Mouse (Mus musculus) cortical plate, adult 2 months (tissue): ENCODE measurements around the gene Hist1h2bf. TPM values are rescaled to one million over a fixed set of nuclear protein-coding genes. Genes with fewer than 3 reads are reported as not detected.
"Not testable (repeated sequence)": the region's sequence is repeated elsewhere in the genome, so short reads cannot be mapped to it uniquely, and the experiment has no call there.

Experiments used
- H3K27ac ChIP-seq: fragments of 200-500 bp; 2 replicates; pipeline ENCODE4 v1.5.1; 2012; ENCODE audit warnings: low read length, control low read depth, inconsistent platforms; ENCODE audit not compliant: insufficient read depth
- H3K4me1 ChIP-seq: fragments of 200-500 bp; 2 replicates; pipeline ENCODE4 v1.6.1; 2011; ENCODE audit warnings: low read length; ENCODE audit not compliant: control insufficient read depth, insufficient read depth
- H3K4me3 ChIP-seq: fragments of 200-500 bp; 2 replicates; pipeline ENCODE4 v1.5.1; 2011; ENCODE audit warnings: mild to moderate bottlenecking, low read length, control low read depth; ENCODE audit not compliant: insufficient read depth
- CTCF ChIP-seq: fragments of 200-500 bp; IDR thresholded peaks from 2 replicates; pipeline ENCODE4 v1.5.1; 2011; ENCODE audit warnings: mild to moderate bottlenecking, control low read depth, low read length; ENCODE audit not compliant: insufficient read depth; ENCODE audit errors: extremely low read depth
- POLR2A ChIP-seq: fragments of 200-500 bp; IDR thresholded peaks from 2 replicates; pipeline ENCODE4 v1.6.1; 2011; ENCODE audit warnings: mild to moderate bottlenecking, low read length, control low read depth; ENCODE audit not compliant: insufficient read depth; ENCODE audit errors: extremely low read depth
- polyA plus RNA-seq: library from polyadenylated mRNA; depleted of rRNA; stranded (reverse); fragments of >200 nt; gene quantifications from 2 replicates; pipeline ENCODE4 v1.2.3, GENCODE M21; 2012; rRNA removed

Gene Hist1h2bf
- 0.67 TPM in 1 of 2 replicates, not detected in the other for polyA plus RNA-seq

DNA sequence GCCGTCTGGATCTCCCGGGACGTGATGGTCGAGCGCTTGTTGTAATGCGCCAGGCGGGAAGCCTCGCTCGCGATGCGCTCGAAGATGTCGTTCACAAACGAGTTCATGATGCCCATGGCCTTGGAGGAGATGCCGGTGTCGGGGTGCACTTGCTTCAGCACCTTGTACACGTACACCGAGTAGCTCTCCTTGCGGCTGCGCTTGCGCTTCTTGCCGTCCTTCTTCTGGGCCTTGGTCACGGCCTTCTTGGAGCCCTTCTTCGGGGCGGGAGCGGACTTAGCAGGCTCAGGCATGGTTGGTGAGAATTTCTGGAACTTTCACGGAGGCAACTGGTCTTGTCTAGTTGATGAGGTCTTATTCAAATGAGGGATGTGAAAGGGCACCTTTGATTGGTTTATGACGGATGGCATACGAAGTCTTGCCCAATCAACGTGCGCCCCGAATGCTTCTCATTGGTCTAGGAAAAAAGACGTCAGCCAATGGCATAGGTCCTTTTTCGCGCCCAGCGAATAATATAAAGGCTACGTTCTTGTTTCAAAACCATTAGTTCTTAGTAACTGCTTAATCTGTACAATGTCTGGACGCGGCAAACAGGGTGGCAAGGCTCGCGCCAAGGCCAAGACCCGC is at the start of gene Hist1h2bf, which contains the start of gene Hist1h2ad:
Gene Hist1h2bf, minus strand, starts transcription at position 299 of the 627 bp plus-strand sequence.
Gene Hist1h2ad, plus strand, starts transcription at position 484 of the 627 bp plus-strand sequence.
- peak within 1 kb of the TSS; percentile 32 for H3K4me3 ChIP-seq
- not testable (repeated sequence) for H3K4me1 ChIP-seq
- peak within 1 kb of the TSS; percentile 95 for H3K27ac ChIP-seq

- Histone ChIP-seq H3K4me1 (peaks cover 2% of the 10 kb centered on the region), H3K4me3 (peak overlapping the region; percentile 54), H3K27ac (peak overlapping the region; percentile 83)
- no peak for TF ChIP-seq CTCF
- no peak for TF ChIP-seq POLR2A
Observed at GRCm38 (mm10) chr13:23622861-23623450, 49.0 kb upstream of the Hist1h2bf start.

DNA sequence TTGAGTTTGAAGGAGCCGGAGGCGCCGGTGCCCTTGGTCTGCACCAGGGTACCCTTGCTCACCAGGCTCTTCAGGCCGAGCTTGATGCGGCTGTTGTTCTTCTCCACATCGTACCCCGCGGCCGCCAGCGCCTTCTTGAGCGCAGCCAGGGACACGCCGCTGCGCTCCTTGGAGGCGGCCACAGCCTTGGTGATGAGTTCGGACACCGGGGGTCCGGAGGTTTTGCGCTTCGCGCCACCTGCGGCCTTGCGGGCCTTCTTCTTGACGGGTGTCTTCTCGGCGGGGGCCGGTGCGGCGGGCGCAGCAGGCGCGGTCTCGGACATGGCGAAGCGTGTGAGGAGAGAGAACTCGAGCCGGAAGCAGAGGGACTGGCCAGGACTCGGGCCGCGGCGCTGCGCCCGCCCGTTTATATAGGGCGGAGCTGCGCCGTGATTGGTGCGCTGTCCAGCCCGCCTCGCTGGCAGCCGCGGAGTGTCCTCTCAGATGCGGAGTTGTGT is 48.2 kb upstream of the Hist1h2bf start, which contains the start of gene Hist1h1e:
Gene Hist1h1e, minus strand, starts transcription at position 384 of the 497 bp plus-strand sequence.
- H3K4me3 ChIP-seq: peak within 1 kb of the TSS; percentile 54
- peak; percentile 98 for TF ChIP-seq POLR2A
- H3K4me1 ChIP-seq: not testable (repeated sequence)
- H3K27ac ChIP-seq: peak within 1 kb of the TSS; percentile 89

DNA sequence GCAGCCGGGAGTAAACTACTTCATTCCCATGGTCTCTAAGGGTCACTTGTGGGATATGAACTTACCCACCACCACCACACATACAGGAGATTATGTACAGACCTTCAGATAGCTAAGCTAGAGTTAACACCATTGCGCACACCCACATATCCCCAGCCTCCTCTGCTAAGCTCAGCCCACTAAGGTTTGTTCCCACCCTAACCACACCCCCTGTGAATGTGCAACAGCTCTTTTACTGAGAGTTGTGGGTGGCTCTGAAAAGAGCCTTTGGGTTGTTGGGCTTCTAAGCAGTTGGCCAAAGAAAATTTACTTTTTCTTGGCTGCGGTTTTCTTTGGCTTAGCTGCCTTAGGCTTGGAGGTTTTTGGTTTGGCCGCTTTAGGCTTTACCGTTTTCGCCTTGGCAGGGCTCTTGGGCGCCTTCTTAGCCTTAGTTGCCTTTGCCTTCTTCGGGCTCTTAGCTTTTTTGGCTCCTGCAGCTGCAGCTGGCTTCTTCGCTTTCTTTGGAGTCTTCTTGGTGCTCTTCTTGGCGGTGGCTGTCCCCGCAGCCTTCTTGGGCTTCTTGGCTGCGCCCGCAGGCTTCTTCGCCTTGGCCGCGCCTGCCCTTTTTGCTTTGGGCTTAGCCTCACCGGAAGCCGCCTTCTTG is 47.7 kb upstream of the Hist1h2bf start:
- peak overlapping the region; percentile 54 for H3K4me3 ChIP-seq
- no peak for TF ChIP-seq CTCF
- no peak for TF ChIP-seq POLR2A
- peaks cover 2% of the 10 kb centered on the region for H3K4me1 ChIP-seq
- H3K27ac ChIP-seq: peak overlapping the region; percentile 89

DNA sequence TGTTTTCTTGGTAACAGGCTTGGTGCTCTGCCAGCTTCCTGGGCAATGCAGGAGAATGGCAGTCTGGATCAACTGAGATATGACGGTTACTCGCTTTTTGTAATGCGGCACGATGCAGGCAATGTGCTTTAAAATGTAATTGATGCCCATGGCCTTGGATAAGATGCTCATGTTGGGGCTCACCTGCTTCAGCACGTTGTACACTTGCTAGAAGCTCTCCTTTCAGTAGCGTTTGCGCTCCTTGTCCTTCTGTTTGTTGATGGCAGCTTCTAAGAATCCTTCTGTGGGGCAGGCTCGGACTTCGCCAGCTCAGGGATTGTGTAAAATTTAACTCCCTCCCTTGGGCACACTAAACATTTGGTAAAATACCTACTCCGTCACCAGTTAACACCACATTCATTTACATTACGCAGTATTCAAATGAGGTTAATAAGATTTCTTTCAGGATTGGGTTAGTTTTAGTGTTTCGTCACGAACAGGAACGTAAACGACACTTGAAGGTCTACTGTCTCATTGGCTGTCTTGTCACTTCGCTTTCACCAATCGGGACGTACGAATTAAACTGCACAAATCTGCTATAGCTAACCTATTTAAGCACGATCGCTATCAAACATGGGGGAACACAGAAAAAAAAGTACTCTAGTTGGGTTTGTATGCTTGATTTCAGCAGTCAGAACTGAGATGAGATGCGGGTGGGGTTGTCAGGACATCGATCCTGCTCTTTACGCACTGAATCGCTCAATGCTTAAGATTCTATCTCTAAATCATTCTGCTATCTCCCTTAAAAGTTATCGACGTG is 46.9 kb upstream of the Hist1h2bf start, which contains the start of gene Hist1h2be:
Gene Hist1h2be, minus strand, starts transcription at position 392 of the 799 bp plus-strand sequence.
- peak within 1 kb of the TSS; percentile 95 for H3K27ac ChIP-seq
- peaks cover 2% of the 10 kb centered on the region for H3K4me1 ChIP-seq
- TF ChIP-seq CTCF (no peak), POLR2A (peak; percentile 26)
- peak within 1 kb of the TSS; percentile 54 for H3K4me3 ChIP-seq

GRCm38 (mm10) chr13:23620056-23620732 is 46.2 kb upstream of the Hist1h2bf start:
- peak overlapping the region; percentile 54 for H3K4me3 ChIP-seq
- TF ChIP-seq POLR2A (no peak), CTCF (no peak)
- peaks cover 2% of the 10 kb centered on the region for H3K4me1 ChIP-seq
- peak overlapping the region; percentile 95 for H3K27ac ChIP-seq

GRCm38 (mm10) chr13:23611638-23612037 is 37.6 kb upstream of the Hist1h2bf start:
- H3K4me1 ChIP-seq: no peaks in the 10 kb centered on the region
- TF ChIP-seq POLR2A (no peak), CTCF (no peak)
- H3K4me3 ChIP-seq: no peak overlapping the region
- H3K27ac ChIP-seq: no peak overlapping the region

- Histone ChIP-seq H3K4me3 (no peak overlapping the region), H3K27ac (no peak overlapping the region), H3K4me1 (no peaks in the 10 kb centered on the region)
- no peak for TF ChIP-seq CTCF
- TF ChIP-seq POLR2A: no peak
Observed at GRCm38 (mm10) chr13:23610393-23610792, 36.4 kb upstream of the Hist1h2bf start.

DNA sequence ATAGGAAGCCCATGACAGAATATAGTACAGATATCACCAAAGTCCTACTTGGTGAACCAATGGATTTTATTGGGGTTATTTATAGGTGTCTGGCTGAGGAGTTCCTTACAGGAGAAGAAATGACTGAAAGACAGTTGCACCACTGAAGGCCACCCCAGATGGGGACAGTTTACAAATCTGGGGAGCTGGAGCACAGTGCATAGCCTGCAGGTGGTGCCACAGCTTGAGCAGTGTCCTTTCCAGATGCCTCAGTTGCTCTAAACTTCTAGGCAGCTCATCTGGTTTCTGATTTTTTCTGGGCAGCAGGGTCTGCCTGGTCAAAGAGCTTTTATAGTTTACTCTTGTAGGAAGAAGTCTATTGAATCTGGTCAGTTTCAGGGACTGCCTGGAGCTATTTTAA is 35.8 kb upstream of the Hist1h2bf start:
- no peak for TF ChIP-seq POLR2A
- TF ChIP-seq CTCF: no peak
- Histone ChIP-seq H3K4me1 (no peaks in the 10 kb centered on the region), H3K4me3 (no peak overlapping the region), H3K27ac (no peak overlapping the region)
